Mouse (Mus musculus) lung, postnatal 14 days (tissue): ENCODE measurements around the gene Mpv17l.
"Not testable (repeated sequence)": the region's sequence is repeated elsewhere in the genome, so short reads cannot be mapped to it uniquely, and the experiment has no call there.

Experiments used
- DNase-seq: peaks from one replicate; pipeline ENCODE4 v3.0.0; 2021

The Mpv17l gene

GRCm38 (mm10) chr16:13940139-13940846, 37.3 kb downstream of the Mpv17l start:
- DNase-seq, result peak; percentile 62

- no peak for DNase-seq
Observed at GRCm38 (mm10) chr16:13940847-13941395, 38.0 kb downstream of the Mpv17l start.

- DNase-seq, result no peak
Observed at GRCm38 (mm10) chr16:13944178-13944577, 41.2 kb downstream of the Mpv17l start.

DNA sequence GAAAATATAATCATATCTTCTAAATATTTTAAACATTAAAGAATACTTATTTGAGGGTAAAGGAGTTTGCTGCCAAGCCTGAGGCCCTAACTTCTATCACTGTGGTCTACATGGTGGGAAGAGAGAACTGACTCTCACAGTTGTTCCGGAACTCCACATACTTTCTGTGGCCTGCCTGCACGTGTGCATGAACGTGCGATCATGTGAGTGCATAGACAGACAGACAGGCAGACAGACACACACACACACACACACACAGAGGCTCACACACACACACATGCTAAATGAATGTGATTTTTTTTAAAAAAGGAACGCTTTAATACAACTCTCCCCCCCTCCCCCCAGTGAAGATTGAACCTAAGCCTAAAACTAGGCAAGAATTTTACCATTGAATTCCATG, 41.8 kb downstream of the Mpv17l start:
- DNase-seq, result no peak

DNA sequence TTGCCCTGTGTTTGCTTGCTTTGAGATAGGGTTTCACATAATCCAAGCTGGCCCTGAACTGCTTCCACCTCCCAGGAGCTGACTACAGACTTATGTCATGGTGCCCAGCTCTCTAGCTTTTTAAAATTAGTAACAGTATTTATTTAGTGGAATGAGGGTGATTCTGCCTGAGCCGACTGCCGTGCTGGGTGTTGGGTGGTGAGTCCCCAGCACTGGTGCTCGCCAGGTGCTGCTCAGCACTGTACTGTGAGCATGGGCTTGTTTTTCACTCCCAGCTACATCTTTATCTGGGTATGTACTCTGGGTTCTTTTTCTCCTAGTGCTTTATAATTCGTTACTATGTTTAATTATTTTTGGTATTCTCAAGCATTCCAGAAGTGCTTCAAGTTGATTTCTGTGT, 42.2 kb downstream of the Mpv17l start:
- DNase-seq, result no peak

- DNase-seq, result peak; percentile 67
Observed at GRCm38 (mm10) chr16:13946306-13946705, 43.3 kb downstream of the Mpv17l start.

DNA sequence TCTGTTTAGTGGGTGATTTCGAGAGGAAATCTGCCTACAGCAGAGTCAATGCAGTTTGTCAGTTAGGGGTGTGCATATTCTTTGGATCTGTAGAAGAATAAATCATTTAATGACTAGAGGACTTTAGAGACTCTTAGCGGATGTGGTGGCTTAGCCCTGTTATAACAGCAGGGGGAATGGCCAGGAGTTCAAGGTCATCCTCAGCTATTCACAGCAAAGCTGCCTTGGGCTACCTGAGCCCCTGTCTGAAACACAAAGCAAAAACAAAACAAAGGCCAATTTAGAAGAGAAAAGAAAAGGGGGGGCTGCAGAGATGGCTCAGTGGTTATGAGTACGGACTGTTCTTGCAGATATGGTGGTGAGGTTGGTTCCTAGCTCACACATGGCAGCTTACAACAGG, 48.3 kb downstream of the Mpv17l start:
- no peak for DNase-seq

GRCm38 (mm10) chr16:13962053-13962452, 59.1 kb downstream of the Mpv17l start:
- no peak for DNase-seq

GRCm38 (mm10) chr16:13969096-13969495, 66.1 kb downstream of the Mpv17l start:
- no peak for DNase-seq

DNA sequence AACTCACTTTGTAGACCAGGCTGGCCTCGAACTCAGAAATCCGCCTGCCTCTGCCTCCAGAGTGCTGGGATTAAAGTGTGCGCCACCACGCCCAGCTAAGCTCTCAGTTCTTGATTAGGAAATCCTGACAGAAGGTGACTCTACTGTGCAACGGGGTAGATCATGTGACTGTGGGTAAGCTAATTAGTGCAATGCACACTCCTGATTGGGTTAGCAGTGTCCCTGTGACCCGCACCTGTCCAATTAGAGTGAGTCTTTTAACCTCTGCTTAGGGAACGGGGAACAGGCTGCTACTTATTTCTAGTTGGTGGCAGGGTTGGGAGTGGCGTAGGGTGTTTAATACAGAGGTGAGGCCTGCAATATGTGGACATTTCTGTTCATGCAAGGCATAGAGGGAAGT, 69.1 kb downstream of the Mpv17l start:
- no peak for DNase-seq

DNA sequence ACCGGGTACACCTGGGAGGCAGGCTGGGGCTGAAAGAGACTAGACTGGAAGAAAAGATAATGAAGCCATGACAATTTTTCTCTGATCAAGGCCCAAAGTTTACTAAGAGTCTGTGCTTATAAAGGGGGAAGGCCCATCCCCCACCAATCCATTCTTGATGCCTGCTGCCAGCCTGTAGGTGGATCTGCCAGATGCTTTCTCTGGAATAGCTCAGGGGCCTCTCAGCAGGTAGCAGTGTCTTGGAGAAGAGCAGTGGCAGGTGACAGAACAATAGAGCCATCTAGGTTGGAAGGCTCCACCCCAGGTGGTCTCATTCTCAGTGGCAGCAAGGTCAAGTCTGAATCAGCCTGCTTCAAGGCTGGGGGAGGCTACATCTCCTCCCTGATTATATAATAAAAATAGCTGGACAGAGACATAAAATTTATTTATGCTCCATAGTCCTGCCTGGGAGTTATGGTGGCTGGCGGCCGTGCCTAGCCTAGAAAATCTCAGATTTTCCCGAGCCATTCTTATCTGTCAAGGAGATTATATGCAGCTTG, 73.5 kb downstream of the Mpv17l start:
- DNase-seq, result not testable (repeated sequence)

GRCm38 (mm10) chr16:13977026-13977425, 74.1 kb downstream of the Mpv17l start:
- not testable (repeated sequence) for DNase-seq

DNA sequence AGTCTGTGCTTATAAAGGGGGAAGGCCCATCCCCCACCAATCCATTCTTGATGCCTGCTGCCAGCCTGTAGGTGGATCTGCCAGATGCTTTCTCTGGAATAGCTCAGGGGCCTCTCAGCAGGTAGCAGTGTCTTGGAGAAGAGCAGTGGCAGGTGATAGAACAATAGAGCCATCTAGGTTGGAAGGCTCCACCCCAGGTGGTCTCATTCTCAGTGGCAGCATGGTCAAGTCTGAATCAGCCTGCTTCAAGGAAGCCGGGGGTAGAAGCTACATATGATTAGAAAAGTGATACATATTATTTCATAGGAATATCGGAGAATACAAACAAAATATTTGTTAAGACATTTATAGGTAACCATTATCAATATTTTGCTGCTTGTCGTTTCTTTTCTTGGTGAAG, 78.8 kb downstream of the Mpv17l start:
- not testable (repeated sequence) for DNase-seq

- no peak for DNase-seq
Observed at GRCm38 (mm10) chr16:13983161-13983560, 80.2 kb downstream of the Mpv17l start.

DNA sequence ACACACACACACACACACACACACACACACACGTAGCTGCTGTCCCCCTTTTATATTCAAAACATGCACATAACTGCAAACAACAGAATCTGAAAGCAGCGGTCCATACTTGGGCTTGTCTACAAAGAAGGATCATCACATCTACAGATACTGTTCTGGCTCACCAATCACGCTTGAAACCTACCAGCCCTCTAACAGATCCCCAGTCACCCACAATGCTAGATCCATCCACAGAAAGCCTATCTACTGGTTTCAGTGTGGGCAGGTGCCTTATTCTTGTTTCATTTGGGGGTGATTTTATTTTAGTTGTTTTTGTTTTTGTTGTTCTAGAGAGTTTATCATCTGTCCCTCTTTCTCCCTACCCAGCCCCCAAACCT, 83.2 kb downstream of the Mpv17l start:
- DNase-seq, result no peak

GRCm38 (mm10) chr16:13986574-13987478, 83.9 kb downstream of the Mpv17l start, which contains the start of the genes 2900011O08Rik and Ifitm7:
TSS of gene 2900011O08Rik (plus strand) at chr16:13986604.
TSS of gene Ifitm7 (minus strand) at chr16:13986888.
- no peak for DNase-seq

- DNase-seq, result no peak
Observed at GRCm38 (mm10) chr16:13992518-13993248, 89.7 kb downstream of the Mpv17l start.

DNA sequence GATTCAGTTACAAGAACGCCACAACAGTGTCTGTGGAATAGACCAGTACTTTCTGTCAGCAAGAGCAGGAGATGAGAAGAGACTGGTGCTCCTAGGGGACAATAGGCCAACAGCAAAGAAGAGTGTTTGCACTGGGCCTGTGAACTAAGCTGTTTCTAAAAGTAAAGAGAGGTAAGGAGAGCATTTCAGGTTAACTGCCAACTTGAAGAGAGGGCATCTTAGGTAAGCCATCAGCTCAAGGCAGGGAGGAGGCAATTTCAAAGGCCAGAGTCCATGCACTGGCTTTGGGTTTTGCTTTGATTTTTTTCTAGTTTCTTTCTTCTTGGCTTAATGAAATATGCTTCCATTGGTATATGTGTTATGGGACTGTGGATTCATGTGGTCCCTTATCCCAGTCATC, 91.1 kb downstream of the Mpv17l start:
- DNase-seq, result no peak

DNA sequence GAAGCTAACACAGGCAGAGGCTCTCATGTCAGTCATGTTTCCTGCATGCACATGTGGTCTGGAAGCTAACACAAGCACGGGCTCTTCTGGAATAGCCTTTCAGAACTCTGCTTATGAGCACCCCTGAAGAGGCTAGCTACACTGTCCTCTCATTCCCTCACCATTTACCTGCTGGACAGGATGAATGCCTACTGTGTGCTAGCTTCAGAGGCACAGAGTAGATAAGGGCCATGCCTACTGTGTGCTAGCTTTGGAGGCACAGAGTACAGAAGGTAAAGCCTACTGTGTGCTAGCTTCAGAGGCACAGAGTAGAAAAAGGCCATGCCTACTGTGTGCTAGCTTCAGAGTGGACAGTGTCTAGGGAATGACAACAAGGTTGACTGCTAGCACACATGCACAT, 91.5 kb downstream of the Mpv17l start:
- no peak for DNase-seq
